In the genomic region with DNA sequence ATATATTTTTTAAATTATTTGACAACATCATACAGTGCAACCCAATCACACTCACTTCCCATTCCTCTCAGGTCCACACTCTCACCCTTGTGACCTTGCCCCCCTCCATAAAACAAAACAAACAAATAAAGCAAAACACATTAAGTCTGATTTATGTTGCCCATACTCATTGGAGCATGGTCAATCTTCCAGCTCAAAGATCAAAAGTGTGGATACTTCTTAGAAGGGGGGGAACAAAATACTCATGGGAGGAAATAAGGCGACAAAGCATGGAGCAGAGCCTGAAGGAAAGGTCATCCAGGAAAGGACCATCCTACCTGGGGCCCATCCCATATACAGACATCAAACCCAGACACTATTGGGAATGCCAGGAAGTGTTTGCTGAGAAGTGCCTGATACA, we compare ENCODE assay signal across 17 mouse cellular contexts. TPM values are rescaled to one million over a fixed set of nuclear protein-coding genes. Genes with fewer than 3 reads are reported as not detected.
"Had no signal": no experiment of that assay in that cellular context is flagged by ENCODE, and none has a peak within 500 bp of the region (broad histone marks: within the 10 kb centered on the region; RNA-seq: fewer than 3 reads in every experiment).

No protein-coding gene starts in this region.

- H3K9me3 ChIP-seq: liver, embryonic 15.5 days; lung, embryonic 15.5 days; neural tube, embryonic 12.5 days; stomach, embryonic 15.5 days had no signal

- ATAC-seq: liver, postnatal 0 days; lung, postnatal 0 days had no signal

- H3K27me3 ChIP-seq: liver, embryonic 15.5 days; lung, embryonic 15.5 days; megakaryocyte, embryonic 14.5 days; neural tube, embryonic 12.5 days; stomach, embryonic 15.5 days had no signal

- DNase-seq: liver, postnatal 0 days; lung, adult 2 months; lung, postnatal 14 days; lung, postnatal 36 days; midbrain, embryonic 14.5 days; right cerebral cortex, postnatal 14 days; thymus, adult 2 months; thymus, postnatal 25 days; thymus, postnatal 4 days had no signal

- H3K4me3 ChIP-seq: liver, embryonic 15.5 days; lung, embryonic 15.5 days; megakaryocyte, embryonic 14.5 days; neural tube, embryonic 12.5 days; stomach, embryonic 15.5 days had no signal

- H3K4me2 ChIP-seq: liver, embryonic 15.5 days; lung, embryonic 15.5 days; neural tube, embryonic 12.5 days; stomach, embryonic 15.5 days had no signal

- H3K36me3 ChIP-seq: liver, embryonic 15.5 days; lung, embryonic 15.5 days; neural tube, embryonic 12.5 days; stomach, embryonic 15.5 days had no signal

- H3K4me1 ChIP-seq: liver, embryonic 15.5 days; lung, embryonic 15.5 days; megakaryocyte, embryonic 14.5 days; neural tube, embryonic 12.5 days; stomach, embryonic 15.5 days had no signal

- H3K27ac ChIP-seq: liver, embryonic 15.5 days; lung, embryonic 15.5 days; macrophage; neural tube, embryonic 12.5 days; stomach, embryonic 15.5 days; stomach, postnatal 0 days had no signal

- H3K9ac ChIP-seq: liver, embryonic 15.5 days; liver, postnatal 0 days; lung, embryonic 15.5 days; neural tube, embryonic 12.5 days; stomach, embryonic 15.5 days had no signal

RNA-seq across cellular contexts. Expression of a gene that starts 42.8 kb away (rescaled TPM):
- polyA plus RNA-seq: macrophage had no signal
